Mouse (Mus musculus) lung, postnatal 0 days (tissue): Measurements from ENCODE around the gene E2f6.

Experiments
- CTCF ChIP-seq: IDR thresholded peaks from 2 replicates; pipeline ENCODE4 v1.5.1; 2016; ENCODE audit warnings: antibody characterized with exemption, mild to moderate bottlenecking
- EP300 ChIP-seq: IDR thresholded peaks from 2 replicates; pipeline ENCODE4 v1.6.1; 2016; ENCODE audit warnings: antibody characterized with exemption, mild to moderate bottlenecking, control low read depth

- no peak for TF ChIP-seq EP300
- no peak for TF ChIP-seq CTCF
Measured at GRCm38 (mm10) chr12:16874086-16874485, 63.3 kb downstream of the E2f6 start.
